Mouse (Mus musculus) E14TG2a.4 (cell line): ENCODE results near the gene Hist1h3e.
"Not testable (repeated sequence)": the region's sequence is repeated elsewhere in the genome, so short reads cannot be mapped to it uniquely, and the experiment has no call there.

Experiments
- CTCF ChIP-seq: conservative IDR thresholded peaks from 2 replicates; pipeline ENCODE4 v1.5.1; 2014; ENCODE audit warnings: low read length
- NANOG ChIP-seq: IDR thresholded peaks from 2 replicates; pipeline ENCODE4 v1.6.1; 2014; ENCODE audit warnings: borderline replicate concordance, low read length, mixed read lengths
- POU5F1 ChIP-seq: IDR thresholded peaks from 2 replicates; pipeline ENCODE4 v1.6.1; 2014; ENCODE audit warnings: low read length, borderline replicate concordance

- not testable (repeated sequence) for TF ChIP-seq CTCF, NANOG, POU5F1
These were observed 17.4 kb downstream of the Hist1h3e start for GRCm38 (mm10) chr13:23544787-23545120.
